Mouse (Mus musculus) regulatory T cell (primary cell): Measurements from ENCODE around the gene Atp5h.

Experiments used
- in situ Hi-C: fragments of 300-600 bp; cut with MboI, MseI; formaldehyde crosslinking; loops from one replicate; pipeline ENCODE4 v1.15.1; 2025; ENCODE audit warnings: high pct_unique_total_duplicates

Atp5h gene

GRCm38 (mm10) chr11:115372015-115372414 is 47.7 kb downstream of the Atp5h start:
- in situ Hi-C loops, result loop anchor here (10.0 kb wide), 1 partner anchor 1463 kb away; no protein-coding TSS in a partner anchor

- in situ Hi-C loops, result loop anchor here (10.0 kb wide), 1 partner anchor 1463 kb away; no protein-coding TSS in a partner anchor
These were observed 48.4 kb downstream of the Atp5h start for GRCm38 (mm10) chr11:115371354-115371753.

- in situ Hi-C loops, result loop anchor here (10.0 kb wide), 1 partner anchor 1464 kb away; no protein-coding TSS in a partner anchor
These were observed 49.4 kb downstream of the Atp5h start for GRCm38 (mm10) chr11:115370368-115370767.

GRCm38 (mm10) chr11:115367395-115367944 is 52.3 kb downstream of the Atp5h start, which contains the start of gene Hid1:
Hid1 (minus strand) TSS chr11:115367756.
- in situ Hi-C loops, result no loop called here

- in situ Hi-C loops, result no loop called here
These were observed 52.9 kb downstream of the Atp5h start for GRCm38 (mm10) chr11:115366706-115367394.

- in situ Hi-C loops, result no loop called here
These were observed 53.6 kb downstream of the Atp5h start for GRCm38 (mm10) chr11:115366039-115366705.
